Mouse (Mus musculus): ENCODE results near the gene Ldlrad3.

Ldlrad3 gene

DNA sequence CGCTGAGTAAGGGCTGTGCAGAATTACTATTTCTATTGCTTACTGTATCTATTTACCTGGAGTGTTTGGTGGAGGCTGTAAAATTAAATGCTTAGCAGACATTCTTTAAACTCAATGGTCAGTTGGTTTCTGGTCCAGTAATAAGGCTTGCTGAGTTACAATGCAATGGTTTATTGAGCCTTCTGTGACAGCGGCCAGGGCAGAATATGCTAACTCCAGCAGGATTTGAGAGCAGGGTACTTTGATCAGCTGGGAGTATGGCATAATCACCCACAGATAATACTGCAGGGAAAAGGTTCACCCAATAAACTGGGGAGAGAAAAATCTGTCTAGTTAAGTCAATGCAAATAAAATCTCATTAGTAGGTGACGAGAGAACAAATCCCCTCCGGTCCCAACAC is 220.2 kb downstream of the Ldlrad3 start:
- no peak for DNase-seq (ENCODE audit: low spot score in 2 of 2)

DNA sequence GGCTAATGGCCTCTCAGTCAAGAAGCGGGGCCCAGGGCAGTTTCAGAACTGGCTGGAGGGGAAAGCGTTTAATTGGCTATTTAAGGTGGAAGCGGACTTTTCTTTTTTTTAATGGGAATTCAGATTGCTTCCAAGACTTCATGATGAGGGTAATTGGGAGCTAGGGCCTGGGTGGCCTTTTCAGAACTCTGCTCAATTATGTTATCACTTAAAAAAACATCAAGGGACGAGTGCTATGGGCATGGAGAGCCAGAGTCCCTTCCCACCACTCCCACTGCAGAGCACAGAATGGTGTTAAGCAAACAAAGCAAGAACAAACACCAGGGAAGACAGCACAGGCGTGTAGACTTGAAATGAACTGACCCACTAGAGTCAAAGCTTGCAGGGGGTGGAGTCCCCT is 220.7 kb downstream of the Ldlrad3 start:
- no peak for DNase-seq (ENCODE audit: low spot score in 2 of 2)

DNA sequence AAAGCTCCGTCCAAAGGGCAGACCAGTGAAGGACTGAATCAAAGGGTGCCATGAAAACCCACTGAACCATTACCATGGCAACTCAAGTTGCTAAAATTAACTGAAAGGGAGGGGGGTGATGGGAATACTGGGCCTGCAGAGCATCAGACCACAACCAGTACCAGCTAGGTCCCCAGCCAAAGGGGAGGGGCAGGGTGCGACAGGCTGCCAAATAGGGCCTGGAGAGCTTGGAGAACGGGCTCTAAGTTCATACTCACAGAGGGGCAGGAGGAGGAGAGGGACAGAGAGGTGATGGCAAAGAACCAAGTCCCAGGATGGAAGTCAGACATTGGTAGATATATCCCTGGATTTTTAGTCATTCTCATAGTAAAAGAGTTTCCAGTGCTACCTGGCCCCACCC is 222.8 kb downstream of the Ldlrad3 start:
- DNase-seq (ENCODE audit: low spot score in 2 of 2): no peak

GRCm38 (mm10) chr2:101962349-101962748 is 223.8 kb downstream of the Ldlrad3 start:
- DNase-seq (ENCODE audit: low spot score in 2 of 2): no peak

DNA sequence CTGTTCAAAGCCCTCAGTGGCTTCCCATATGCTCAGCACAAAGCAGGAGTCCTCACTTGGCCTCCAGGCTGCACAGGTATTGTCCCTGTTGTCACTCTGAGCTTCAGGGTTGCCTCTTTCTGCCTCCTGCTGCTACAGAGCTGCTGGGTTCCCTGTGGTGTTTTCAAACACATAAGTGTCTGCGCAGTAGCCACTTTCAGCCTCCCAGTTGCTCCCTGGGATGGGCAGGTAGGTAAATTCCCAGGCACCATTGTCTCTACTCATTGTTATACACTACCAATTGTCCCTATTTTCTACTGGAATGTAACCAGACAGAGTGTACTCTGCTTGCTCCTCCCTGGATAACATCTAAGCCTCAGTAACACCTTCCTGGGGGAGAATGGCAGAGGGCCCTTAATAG is 224.8 kb downstream of the Ldlrad3 start:
- no peak for DNase-seq (ENCODE audit: low spot score in 2 of 2)

DNA sequence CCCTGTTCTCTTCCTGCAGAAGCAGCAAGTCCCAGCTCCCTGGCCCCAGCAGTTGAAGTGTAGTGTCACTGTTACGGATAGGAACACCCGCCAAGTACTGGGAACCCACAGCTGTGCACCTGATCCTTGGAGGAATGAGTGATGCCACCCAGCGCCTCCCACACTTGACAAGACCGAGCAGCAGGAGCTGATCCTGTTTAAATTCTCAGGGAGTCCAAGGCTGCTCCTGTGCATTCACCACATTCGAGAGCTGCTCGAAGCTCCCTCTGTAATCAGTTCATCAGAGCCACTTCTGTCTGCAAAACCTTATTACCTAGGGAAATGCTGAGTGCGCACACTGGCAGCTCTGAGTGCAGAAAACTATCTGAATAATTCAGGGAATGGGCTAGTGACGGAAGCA is 225.5 kb downstream of the Ldlrad3 start:
- no peak for DNase-seq (ENCODE audit: low spot score in 2 of 2)

DNA sequence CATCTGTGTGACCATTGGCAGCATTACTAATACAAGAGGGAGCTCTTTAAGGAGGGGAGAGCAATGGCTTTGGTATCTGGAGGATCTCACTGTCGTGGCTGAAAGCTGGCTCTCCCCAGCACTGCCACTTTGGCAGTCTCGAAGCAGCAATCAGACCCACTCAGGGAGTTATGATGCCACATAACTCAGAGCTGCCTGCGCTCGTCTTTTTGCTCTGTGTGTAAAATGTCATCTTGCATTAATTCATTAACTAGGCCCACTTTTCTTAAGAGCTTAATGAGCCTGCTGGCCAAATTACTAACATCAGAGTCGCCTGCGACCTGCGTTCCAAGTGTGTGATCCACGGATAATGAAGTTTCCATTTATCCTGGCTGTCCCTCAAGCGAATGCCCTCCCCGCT is 230.1 kb downstream of the Ldlrad3 start:
- no peak for DNase-seq (ENCODE audit: low spot score in 2 of 2)

DNA sequence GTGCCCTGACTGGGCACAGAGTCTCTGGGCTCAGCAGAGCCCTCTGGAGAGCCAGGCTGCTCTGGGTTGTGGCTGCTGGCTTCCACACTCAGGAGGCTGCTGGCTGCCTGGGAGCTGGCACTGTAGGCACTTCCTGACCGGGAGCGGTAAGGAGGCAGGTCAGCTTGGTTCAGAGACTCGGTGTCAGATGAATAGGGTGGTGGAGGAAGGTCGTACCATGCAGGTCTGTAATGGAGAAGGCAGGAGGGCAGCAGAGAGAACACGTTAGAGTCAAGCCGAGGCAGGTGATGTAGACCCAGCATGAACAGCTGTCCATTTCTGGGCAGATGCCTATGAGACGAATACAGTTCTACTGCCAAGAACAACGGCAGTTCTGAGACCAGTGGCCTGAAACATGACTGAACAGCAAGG is 233.2 kb downstream of the Ldlrad3 start:
- no peak for DNase-seq (ENCODE audit: low spot score in 2 of 2)

DNA sequence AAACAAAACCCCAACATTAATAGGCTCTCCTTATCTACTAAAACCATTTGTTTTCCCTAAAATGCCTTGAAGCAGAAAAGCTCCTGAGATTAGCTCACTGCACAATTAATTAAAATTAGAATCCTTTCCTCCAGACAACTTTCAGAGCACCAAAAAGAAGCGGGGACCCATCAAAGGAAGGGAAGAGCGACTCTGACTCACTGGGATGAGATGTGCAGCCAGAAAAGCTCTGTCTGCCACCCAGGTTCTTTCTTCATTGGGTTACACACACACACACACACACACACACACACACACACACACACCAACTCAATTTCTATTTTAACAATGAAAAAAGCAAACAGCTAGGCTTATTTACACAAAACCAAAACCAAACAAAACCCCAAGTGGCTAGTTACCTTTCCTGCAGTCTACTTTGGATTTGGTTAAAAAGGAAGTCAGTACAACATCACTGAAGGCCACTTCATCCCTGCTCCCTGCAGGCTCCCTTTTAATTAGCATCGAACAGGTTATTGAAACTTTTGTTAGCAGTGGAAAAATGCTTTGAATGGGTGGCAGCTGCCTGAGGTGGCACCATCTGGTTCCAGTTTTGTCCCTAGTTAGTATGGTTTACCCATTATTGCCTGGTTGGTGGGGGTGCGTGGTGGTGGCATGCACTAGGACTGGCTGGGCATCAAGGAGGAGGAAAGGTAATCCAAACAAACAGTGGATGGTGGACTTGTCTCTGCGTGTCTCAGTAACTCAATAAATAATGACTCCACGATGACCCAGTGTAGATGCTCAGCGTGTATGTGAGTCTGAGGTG is 235.3 kb downstream of the Ldlrad3 start:
- no peak for DNase-seq (ENCODE audit: low spot score in 2 of 2)

DNA sequence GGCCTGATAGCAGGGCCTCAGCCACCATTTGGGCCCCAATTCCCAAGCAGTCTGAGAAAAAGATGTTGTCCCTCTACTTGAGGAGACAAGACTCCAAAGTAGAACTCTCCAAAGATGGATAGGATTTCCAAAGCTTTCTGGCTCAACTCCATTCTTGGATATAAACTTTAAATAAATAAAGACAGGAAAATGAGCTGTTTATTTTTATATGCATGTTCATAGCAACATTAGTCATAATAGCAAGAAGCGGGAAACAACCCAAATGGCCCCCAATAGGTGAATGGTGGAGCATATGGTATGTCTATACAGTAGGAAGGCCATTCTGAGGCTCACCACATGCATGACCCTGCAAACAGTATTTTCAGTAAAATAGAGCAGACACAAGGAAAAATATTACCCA is 251.2 kb downstream of the Ldlrad3 start:
- no peak for DNase-seq (ENCODE audit: low spot score in 2 of 2)

DNA sequence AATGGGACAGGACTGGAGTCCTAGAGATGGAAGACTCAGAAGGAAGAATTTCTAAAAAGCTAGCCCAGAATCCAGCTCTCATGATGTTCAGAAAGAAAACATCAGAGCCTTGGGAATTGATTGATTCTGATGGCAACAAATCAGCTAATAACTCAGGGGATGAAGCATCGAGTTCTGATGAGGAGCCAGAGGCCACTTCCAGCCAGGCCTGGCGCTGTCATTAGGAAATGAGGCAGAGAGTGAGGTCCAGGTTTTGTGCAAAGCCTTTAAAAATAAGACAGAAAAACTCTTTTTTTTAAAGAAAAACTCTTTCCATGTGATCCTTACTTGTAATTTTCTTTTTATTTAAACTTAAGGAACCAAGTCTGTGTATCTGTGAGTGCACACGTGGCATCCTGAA is 252.9 kb downstream of the Ldlrad3 start:
- no peak for DNase-seq (ENCODE audit: low spot score in 2 of 2)

DNA sequence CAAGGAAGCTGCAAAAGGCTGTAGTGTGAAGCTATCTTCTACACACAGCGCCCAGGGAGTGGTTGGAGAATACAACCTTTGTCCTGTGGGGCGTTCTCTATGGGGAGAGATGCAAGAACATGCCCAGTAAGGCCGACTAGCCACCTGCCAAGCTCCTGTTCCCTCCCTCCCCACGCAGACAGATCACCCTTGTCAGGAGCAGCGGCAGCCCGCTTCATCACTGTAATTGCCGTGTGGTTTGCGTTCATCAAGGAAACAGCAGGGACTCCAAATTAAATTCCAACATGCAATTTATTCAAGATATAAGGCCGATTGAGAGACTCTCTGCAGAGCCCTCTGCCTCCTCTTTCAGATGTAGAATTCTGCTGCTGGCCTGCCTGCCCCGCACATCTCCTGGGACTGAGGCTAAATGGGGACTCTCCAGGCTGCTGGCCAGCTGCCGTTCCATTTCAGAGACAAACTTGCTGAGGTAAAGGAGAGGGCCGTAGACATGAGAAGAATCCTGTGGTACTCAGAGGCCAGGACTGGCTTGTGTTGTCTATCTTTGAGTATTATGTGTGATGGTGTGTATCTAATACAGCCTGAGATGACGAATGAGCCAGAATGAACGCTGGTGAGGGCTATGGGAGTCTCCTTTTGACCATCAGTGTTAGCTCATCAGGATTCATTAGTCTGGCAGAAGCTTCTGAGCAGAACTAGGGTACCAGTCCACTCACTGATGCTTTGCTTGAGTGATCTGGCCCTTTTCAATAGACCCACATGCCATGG is 253.8 kb downstream of the Ldlrad3 start:
- DNase-seq (ENCODE audit: low spot score in 2 of 2): no peak

DNA sequence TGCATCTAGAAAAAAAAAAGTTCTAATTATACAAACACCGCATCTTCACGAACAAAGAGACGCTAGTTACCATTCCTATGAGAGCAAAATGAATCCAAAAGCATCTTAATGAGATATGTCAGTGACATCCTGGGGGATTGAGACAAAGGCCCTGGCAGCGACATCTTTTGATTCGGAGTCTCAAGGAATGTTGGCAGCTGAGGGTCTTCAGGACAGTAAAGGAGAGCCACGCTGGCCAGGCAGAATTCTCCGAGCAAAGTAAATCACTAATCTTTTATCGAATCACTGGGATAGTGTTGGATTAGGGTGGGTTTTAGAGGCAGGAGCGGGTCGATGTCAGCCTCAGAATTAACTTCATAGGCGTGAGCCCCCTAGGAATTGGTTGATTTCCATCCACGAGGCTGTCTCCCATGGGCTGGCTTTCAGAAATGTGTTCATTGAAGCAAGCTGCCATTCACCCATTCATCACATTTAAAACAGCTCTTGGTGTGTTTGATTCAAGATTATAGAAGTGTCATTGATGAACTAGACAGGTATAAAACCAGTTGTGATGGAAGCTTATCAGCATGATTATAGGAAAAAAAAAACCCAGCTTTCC is 260.5 kb downstream of the Ldlrad3 start:
- DNase-seq (ENCODE audit: low spot score in 2 of 2): no peak

DNA sequence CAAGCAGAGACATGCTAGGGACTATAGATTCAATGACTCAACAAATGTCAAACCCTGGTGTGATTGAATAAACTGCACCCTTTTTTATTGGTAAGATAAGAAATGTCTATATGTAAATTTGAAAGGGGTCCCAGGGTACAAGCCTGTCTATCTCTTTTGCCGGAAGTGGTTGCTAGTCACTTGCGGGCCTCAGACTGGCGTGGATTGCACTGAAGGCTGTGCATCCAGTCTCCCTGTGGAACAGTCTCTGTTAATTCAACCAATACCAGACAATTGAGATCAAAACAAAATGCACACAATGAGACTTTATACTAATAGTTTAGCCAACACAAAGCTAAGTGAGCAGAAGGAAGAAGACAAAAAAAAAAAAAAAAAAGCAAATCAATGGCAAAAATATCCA is 261.0 kb downstream of the Ldlrad3 start:
- DNase-seq (ENCODE audit: low spot score in 2 of 2): no peak

DNA sequence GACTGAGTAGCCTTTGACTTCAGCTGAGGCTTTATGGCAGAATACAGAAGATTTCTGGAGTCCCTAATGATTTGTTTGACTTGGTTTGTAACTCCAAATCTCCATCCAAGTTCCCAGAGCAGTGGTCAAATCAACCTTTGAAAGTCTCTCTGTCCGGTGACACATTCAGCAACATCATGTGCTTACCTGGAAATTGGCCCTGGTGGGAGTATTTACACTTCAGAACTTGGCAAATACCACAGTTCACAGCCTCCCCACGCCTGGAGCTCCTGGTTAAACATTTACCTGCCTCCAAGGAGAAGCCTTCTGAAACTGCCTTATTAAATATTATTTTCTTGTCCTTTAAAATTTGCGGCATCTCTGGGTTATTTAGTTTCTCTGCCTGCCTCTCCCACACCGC is 263.0 kb downstream of the Ldlrad3 start:
- DNase-seq (ENCODE audit: low spot score in 2 of 2): no peak

DNA sequence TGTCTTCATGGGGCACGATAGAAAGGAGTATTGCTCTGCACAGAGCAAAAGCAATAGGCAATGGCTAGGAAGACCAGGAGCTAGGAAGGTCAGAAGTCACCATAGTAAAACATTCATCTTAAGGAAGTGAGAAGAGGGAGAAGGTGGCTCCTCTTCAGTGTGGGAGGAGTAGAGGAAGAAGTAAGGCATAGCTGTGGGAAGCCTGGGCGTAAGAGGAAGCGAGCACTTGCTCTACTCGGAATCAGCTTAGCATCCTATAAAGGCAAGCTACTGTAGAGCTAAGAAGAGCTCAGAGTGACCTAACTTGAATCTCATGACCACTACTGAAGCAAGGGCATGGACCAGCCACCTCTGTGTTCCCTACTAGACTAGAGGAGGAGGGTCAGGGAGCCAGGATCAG is 263.9 kb downstream of the Ldlrad3 start:
- DNase-seq (ENCODE audit: low spot score in 2 of 2): no peak

GRCm38 (mm10) chr2:101920136-101920554 is 266.0 kb downstream of the Ldlrad3 start:
- DNase-seq (ENCODE audit: low spot score in 2 of 2): no peak

GRCm38 (mm10) chr2:101918518-101918917 is 267.7 kb downstream of the Ldlrad3 start:
- DNase-seq (ENCODE audit: low spot score in 2 of 2): no peak

- DNase-seq (ENCODE audit: low spot score in 2 of 2): no peak
Observed at GRCm38 (mm10) chr2:101909326-101910080, 276.7 kb downstream of the Ldlrad3 start.

GRCm38 (mm10) chr2:101908773-101909172 is 277.4 kb downstream of the Ldlrad3 start:
- no peak for DNase-seq (ENCODE audit: low spot score in 2 of 2)

GRCm38 (mm10) chr2:101907386-101908022 is 278.7 kb downstream of the Ldlrad3 start:
- DNase-seq (ENCODE audit: low spot score in 2 of 2): no peak

DNA sequence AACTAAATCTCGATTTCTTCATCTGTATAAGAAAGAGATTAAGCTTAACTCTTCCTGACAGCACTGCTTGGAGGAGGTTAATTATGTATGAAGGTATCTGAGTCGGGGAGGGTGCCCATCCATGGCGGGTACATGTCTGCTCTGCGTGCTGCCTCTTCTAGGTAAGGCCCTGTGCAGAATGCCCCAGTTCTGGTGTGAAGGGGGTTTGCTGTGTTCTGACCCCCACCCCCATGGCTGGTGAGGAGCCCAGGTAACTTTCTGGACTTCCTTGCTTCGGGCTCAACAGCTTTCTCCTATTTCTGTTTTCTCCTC is 279.9 kb downstream of the Ldlrad3 start:
- DNase-seq (ENCODE audit: low spot score in 2 of 2): no peak
